Mouse (Mus musculus) embryonic facial prominence, embryonic 10.5 days (tissue): ENCODE measurements around the gene Acot5. TPM values are rescaled to one million over a fixed set of nuclear protein-coding genes. Genes with fewer than 3 reads are reported as not detected.
"Not testable (repeated sequence)": the region's sequence is repeated elsewhere in the genome, so short reads cannot be mapped to it uniquely, and the experiment has no call there.

Experiments
- DNase-seq: peaks from one replicate; pipeline ENCODE4 v3.0.0-alpha.2; 2017; ENCODE audit warnings: low spot score
- H3K27ac ChIP-seq: fragments of 300-500 bp; sonication (generic); replicated peaks from 2 replicates; pipeline ENCODE4 v1.5.1; 2016; ENCODE audit warnings: mild to moderate bottlenecking
- H3K27me3 ChIP-seq: fragments of 300-500 bp; sonication (generic); replicated peaks from 2 replicates; pipeline ENCODE4 v1.6.1; 2016; ENCODE audit warnings: low read depth, mild to moderate bottlenecking; ENCODE audit not compliant: poor library complexity, severe bottlenecking
- H3K36me3 ChIP-seq: fragments of 300-500 bp; sonication (generic); replicated peaks from 2 replicates; pipeline ENCODE4 v1.6.1; 2016; ENCODE audit warnings: mild to moderate bottlenecking, moderate library complexity
- H3K4me1 ChIP-seq: fragments of 300-500 bp; sonication (generic); 2 replicates; pipeline ENCODE4 v1.6.1; 2016
- H3K4me3 ChIP-seq: fragments of 300-500 bp; sonication (generic); 2 replicates; pipeline ENCODE4 v1.5.1; 2016; ENCODE audit warnings: mild to moderate bottlenecking, moderate library complexity
- H3K9me3 ChIP-seq: fragments of 300-500 bp; sonication (generic); 2 replicates; pipeline ENCODE4 v1.6.1; 2016; ENCODE audit warnings: mild to moderate bottlenecking
- WGBS: fragments of 180-500 bp; shearing (Covaris S2); methylation state at CpG from one replicate; pipeline ENCODE4 v1.1.7; 2016; 5-methylcytosine and 5-hydroxymethylcytosine counted together
- polyA plus RNA-seq: library from polyadenylated mRNA; unstranded; fragments of >200 nt; fragmentation: Nextera tagmentation; extraction: Ambion mirVana; gene quantifications from 2 replicates; pipeline ENCODE4 v1.2.1, GENCODE M21; 2016

Gene Acot5
- polyA plus RNA-seq, 1 experiment from 2014 or later = not detected

DNA sequence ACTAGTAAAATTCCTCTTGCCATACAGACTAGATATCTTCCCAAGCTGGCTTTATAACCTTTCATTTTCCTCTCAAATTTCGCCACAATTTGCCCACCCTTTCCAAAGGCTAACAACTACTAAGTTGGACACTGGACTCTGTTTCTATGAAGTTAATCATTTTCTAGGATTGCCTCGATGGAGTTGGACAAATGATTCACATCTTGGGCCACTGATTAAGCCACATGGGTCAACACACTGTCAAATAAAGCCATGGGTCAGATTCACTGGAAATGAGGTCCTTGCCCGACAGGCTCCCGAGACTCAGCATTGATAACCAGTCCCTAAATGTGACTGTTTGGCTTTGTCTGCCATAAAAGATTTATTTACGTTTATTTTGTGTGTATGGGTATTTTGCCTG, 26.9 kb upstream of the Acot5 start:
- Histone ChIP-seq H3K4me1 (peaks cover 3% of the 10 kb centered on the region; the same call in 1 of the 2 replicates), H3K27me3 (peaks cover 6% of the 10 kb centered on the region), H3K27ac (no peak overlapping the region), H3K4me3 (no peak overlapping the region), H3K36me3 (peaks cover 5% of the 10 kb centered on the region; the same call in 1 of the 2 replicates), H3K9me3 (peaks cover 13% of the 10 kb centered on the region; the same call in 1 of the 2 replicates)
- 90% methylated on average over 5 of the region's 5 CpGs for WGBS
- DNase-seq = no peak

DNA sequence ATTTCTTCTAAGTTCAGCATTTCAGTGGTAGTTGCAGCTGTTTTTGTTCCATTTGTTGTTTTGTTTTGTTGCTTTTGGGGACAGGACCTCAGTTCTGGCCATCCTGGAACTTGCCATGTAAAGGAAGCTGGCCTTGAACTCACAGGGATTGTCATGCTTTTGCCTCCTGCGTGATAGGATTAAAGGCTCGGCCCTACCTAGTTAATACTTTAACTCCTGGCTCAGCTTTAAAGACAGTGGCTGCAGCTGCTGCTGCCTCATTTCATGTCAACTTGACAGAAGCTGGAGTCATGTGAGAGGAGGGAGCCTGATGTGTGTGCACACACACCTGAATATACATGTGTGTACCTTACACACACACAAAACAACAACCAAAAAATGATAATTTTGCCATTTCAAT, 25.1 kb upstream of the Acot5 start:
- H3K27ac ChIP-seq = no peak overlapping the region
- H3K4me3 ChIP-seq = no peak overlapping the region
- H3K27me3 ChIP-seq = no peaks in the 10 kb centered on the region
- H3K9me3 ChIP-seq = peaks cover 27% of the 10 kb centered on the region; the same call in 1 of the 2 replicates
- H3K4me1 ChIP-seq = no peaks in the 10 kb centered on the region
- WGBS = 80% methylated on average over 2 of the region's 2 CpGs
- DNase-seq = no peak
- H3K36me3 ChIP-seq = peaks cover 5% of the 10 kb centered on the region; the same call in 1 of the 2 replicates

DNA sequence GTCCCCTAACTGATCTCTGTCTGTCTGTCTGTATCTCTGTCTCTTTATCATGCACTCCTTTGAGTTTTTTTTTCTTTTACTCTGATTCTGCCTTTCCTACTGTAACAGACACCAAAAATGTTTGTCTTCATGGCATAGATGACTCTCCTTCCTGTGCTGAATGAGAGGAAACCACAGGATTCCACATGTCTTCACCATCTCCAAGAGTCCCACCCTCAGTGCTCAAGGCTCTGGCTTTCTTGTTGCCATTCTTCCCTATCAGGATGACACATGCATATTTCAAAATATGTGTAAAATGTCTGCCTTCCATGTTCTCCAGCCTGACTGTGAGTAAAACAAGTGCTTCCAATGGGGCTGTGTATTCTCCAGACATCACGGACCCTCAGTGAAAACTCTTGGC, 22.2 kb upstream of the Acot5 start:
- peaks cover 5% of the 10 kb centered on the region for H3K27me3 ChIP-seq
- no peak overlapping the region for H3K4me3 ChIP-seq
- H3K9me3 ChIP-seq = peaks cover 13% of the 10 kb centered on the region; the same call in 1 of the 2 replicates
- H3K4me1 ChIP-seq = no peaks in the 10 kb centered on the region
- H3K36me3 ChIP-seq = no peaks in the 10 kb centered on the region
- 91% methylated on average over 1 of the region's 1 CpGs for WGBS
- H3K27ac ChIP-seq = no peak overlapping the region
- DNase-seq = no peak

GRCm38 (mm10) chr12:84050744-84051143, 18.4 kb upstream of the Acot5 start:
- Histone ChIP-seq H3K9me3 (peaks cover 13% of the 10 kb centered on the region; the same call in 1 of the 2 replicates), H3K27me3 (peaks cover 39% of the 10 kb centered on the region)
- not testable (repeated sequence) for H3K4me3 ChIP-seq, H3K4me1 ChIP-seq, DNase-seq, H3K36me3 ChIP-seq, H3K27ac ChIP-seq
- 87% methylated on average over 5 of the region's 5 CpGs for WGBS

GRCm38 (mm10) chr12:84051937-84052474, 17.1 kb upstream of the Acot5 start, which contains the start of gene Acot3:
Gene Acot3 (plus strand): TSS chr12:84052144.
- Histone ChIP-seq H3K4me3 (no peak within 1 kb of the TSS; the same call in 1 of the 2 replicates), H3K27me3 (peaks cover 39% of the 10 kb centered on the region), H3K36me3 (no peaks in the 10 kb centered on the region), H3K9me3 (peaks cover 13% of the 10 kb centered on the region; the same call in 1 of the 2 replicates), H3K27ac (no peak within 1 kb of the TSS), H3K4me1 (peaks cover 6% of the 10 kb centered on the region)
- no peak for DNase-seq
- 84% methylated on average over 5 of the region's 5 CpGs for WGBS

DNA sequence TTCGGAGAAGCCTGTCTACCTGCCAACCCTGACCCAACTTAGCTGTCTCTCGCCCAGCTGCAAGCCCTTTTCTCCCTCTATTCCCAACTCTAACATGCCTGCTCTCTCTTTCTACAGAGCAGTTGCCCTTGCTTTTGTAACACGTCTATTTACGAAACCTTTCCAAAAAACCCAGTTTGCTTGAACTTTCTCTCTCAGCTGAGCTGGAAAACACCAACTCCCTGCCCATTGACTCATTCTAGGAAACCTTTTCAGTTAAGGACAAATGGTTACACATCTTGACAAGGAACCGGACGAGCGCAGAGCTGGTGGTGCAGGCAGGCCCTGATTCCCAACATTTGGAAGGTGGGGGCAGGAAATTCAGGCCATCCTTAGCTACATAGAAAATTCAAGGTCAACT, 16.5 kb upstream of the Acot5 start:
- H3K27ac ChIP-seq = no peak overlapping the region

GRCm38 (mm10) chr12:84053173-84053572, 16.0 kb upstream of the Acot5 start:
- H3K4me3 ChIP-seq = peak overlapping the region; percentile 62
- H3K36me3 ChIP-seq = no peaks in the 10 kb centered on the region
- DNase-seq = peak; percentile 31
- 16% methylated on average over 16 of the region's 16 CpGs for whole genome bisulfite sequencing
- H3K4me1 ChIP-seq = peaks cover 6% of the 10 kb centered on the region
- peaks cover 5% of the 10 kb centered on the region; the same call in 1 of the 2 replicates for H3K9me3 ChIP-seq
- no peak overlapping the region; the same call in 1 of the 2 replicates for H3K27ac ChIP-seq
- peaks cover 39% of the 10 kb centered on the region for H3K27me3 ChIP-seq

More for the DNA sequence above, 16.5 kb upstream of the Acot5 start:
- no peak for DNase-seq
- Histone ChIP-seq H3K36me3 (no peaks in the 10 kb centered on the region), H3K9me3 (peaks cover 10% of the 10 kb centered on the region; the same call in 1 of the 2 replicates), H3K4me3 (no peak overlapping the region; the same call in 1 of the 2 replicates), H3K27me3 (peaks cover 39% of the 10 kb centered on the region), H3K4me1 (peaks cover 6% of the 10 kb centered on the region)
- 87% methylated on average over 7 of the region's 7 CpGs for WGBS

GRCm38 (mm10) chr12:84053679-84054391, 15.3 kb upstream of the Acot5 start:
- peak overlapping the region; percentile 62 for H3K4me3 ChIP-seq
- H3K4me1 ChIP-seq = peaks cover 6% of the 10 kb centered on the region
- H3K27me3 ChIP-seq = peaks cover 39% of the 10 kb centered on the region
- DNase-seq = peak; percentile 58
- H3K9me3 ChIP-seq = no peaks in the 10 kb centered on the region; the same call in 1 of the 2 replicates
- peak overlapping the region; percentile 59; the same call in 1 of the 2 replicates for H3K27ac ChIP-seq
- 3% methylated on average over 41 of the region's 46 CpGs for WGBS
- no peaks in the 10 kb centered on the region for H3K36me3 ChIP-seq

- DNase-seq = peak; percentile 6
- Histone ChIP-seq H3K36me3 (no peaks in the 10 kb centered on the region), H3K27me3 (no peaks in the 10 kb centered on the region), H3K4me3 (no peak overlapping the region), H3K4me1 (no peaks in the 10 kb centered on the region), H3K9me3 (no peaks in the 10 kb centered on the region), H3K27ac (no peak overlapping the region)
- 31% methylated on average over 2 of the region's 2 CpGs for WGBS
These were observed 8.2 kb upstream of the Acot5 start for GRCm38 (mm10) chr12:84060946-84061345.

DNA sequence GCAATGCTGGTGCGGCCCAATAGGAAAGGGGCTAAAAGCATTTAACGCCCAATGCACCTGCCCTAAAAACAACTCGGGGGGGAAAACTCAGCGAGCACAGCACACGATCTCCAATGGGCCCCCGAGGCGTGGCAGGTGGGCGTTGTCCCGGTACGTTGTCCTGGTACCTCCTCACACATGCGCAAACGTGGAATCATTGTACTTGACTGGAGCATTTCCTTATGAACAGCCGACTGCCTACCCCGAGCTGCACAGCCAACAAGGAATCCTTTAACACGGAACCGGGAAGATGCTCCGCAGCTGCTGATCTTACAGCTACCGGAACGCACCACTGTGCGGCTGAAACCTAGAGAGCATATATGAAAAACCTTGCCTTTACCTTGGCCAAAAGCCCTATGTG, 6.8 kb upstream of the Acot5 start:
- H3K4me1 ChIP-seq = no peaks in the 10 kb centered on the region
- 93% methylated on average over 20 of the region's 20 CpGs for WGBS
- DNase-seq = peak; percentile 4
- peaks cover 10% of the 10 kb centered on the region for H3K27me3 ChIP-seq
- H3K4me3 ChIP-seq = no peak overlapping the region
- no peaks in the 10 kb centered on the region for H3K9me3 ChIP-seq
- no peaks in the 10 kb centered on the region for H3K36me3 ChIP-seq
- H3K27ac ChIP-seq = no peak overlapping the region

GRCm38 (mm10) chr12:84063228-84063627, 5.9 kb upstream of the Acot5 start:
- Histone ChIP-seq H3K4me1 (no peaks in the 10 kb centered on the region), H3K9me3 (no peaks in the 10 kb centered on the region), H3K4me3 (no peak overlapping the region), H3K27ac (no peak overlapping the region), H3K36me3 (no peaks in the 10 kb centered on the region), H3K27me3 (peaks cover 19% of the 10 kb centered on the region)
- WGBS = 73% methylated on average over 5 of the region's 5 CpGs
- DNase-seq = peak; percentile 19

- no peaks in the 10 kb centered on the region for H3K9me3 ChIP-seq
- 87% methylated on average over 2 of the region's 2 CpGs for WGBS
These were observed 5.3 kb upstream of the Acot5 start for GRCm38 (mm10) chr12:84063833-84064232.

DNA sequence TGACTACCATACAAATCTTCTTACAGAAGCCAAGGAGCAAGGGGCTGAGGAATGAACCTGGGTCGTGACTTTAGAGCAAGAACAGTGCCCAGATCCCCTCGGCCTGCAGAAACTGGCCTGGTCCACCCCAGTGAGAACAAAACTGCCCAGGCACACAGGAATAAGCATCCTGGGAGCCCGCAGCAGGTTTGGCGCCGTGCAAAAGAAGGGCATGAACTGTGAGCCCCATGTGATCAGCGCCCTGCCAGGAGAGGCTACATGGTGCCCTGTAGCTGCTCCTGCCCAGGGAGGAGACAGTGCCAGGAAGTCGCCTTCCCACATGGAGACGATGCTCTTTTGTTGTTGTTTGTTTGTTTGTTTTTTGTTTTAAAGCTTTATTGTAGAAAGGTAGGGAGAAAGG, 4.5 kb upstream of the Acot5 start:
- WGBS = 74% methylated on average over 8 of the region's 8 CpGs
- H3K4me1 ChIP-seq = peaks cover 6% of the 10 kb centered on the region; the same call in 1 of the 2 replicates
- no peaks in the 10 kb centered on the region for H3K9me3 ChIP-seq
- no peaks in the 10 kb centered on the region for H3K36me3 ChIP-seq
- peaks cover 32% of the 10 kb centered on the region for H3K27me3 ChIP-seq
- DNase-seq = no peak
- no peak overlapping the region for H3K4me3 ChIP-seq
- no peak overlapping the region for H3K27ac ChIP-seq

More at GRCm38 (mm10) chr12:84063833-84064232, 5.3 kb upstream of the Acot5 start:
- Histone ChIP-seq H3K27ac (no peak overlapping the region), H3K36me3 (no peaks in the 10 kb centered on the region), H3K27me3 (peaks cover 25% of the 10 kb centered on the region), H3K4me3 (no peak overlapping the region), H3K4me1 (no peaks in the 10 kb centered on the region)
- DNase-seq = no peak
